Mouse (Mus musculus) kidney, embryonic 16.5 days (tissue): Measurements from ENCODE around the gene Onecut3. TPM values are rescaled to one million over a fixed set of nuclear protein-coding genes. Genes with fewer than 3 reads are reported as not detected.

Experiments used
- ATAC-seq: fragments of 200-750 bp; cut with Nextera tagmentation; 2 replicates; pipeline ENCODE4 v1.8.0; 2017; ENCODE audit warnings: moderate TSS enrichment; ENCODE audit not compliant: low FRiP score, low TSS enrichment
- H3K27ac ChIP-seq: fragments of 300-500 bp; sonication (generic); 2 replicates; pipeline ENCODE4 v1.5.1; 2014; ENCODE audit warnings: low read length
- H3K27me3 ChIP-seq: fragments of 300-500 bp; sonication (generic); 2 replicates; pipeline ENCODE4 v1.6.1; 2014; ENCODE audit warnings: low read length, control low read depth, mixed read lengths; ENCODE audit not compliant: insufficient read depth
- H3K36me3 ChIP-seq: fragments of 300-500 bp; sonication (generic); 2 replicates; pipeline ENCODE4 v1.6.1; 2014; ENCODE audit warnings: low read length, control low read depth, mixed read lengths; ENCODE audit not compliant: insufficient read depth
- H3K4me1 ChIP-seq: fragments of 300-500 bp; sonication (generic); 2 replicates; pipeline ENCODE4 v1.6.1; 2014; ENCODE audit warnings: low read length, control low read depth, mixed read lengths; ENCODE audit not compliant: insufficient read depth
- H3K4me2 ChIP-seq: fragments of 300-500 bp; sonication (generic); replicated peaks from 2 replicates; pipeline ENCODE4 v1.6.1; 2014; ENCODE audit warnings: low read depth, low read length
- H3K4me3 ChIP-seq: fragments of 300-500 bp; sonication (generic); 2 replicates; pipeline ENCODE4 v1.5.1; 2014; ENCODE audit warnings: mild to moderate bottlenecking, low read length
- H3K9ac ChIP-seq: fragments of 300-500 bp; sonication (generic); replicated peaks from 2 replicates; pipeline ENCODE4 v1.6.1; 2014; ENCODE audit warnings: low read length
- H3K9me3 ChIP-seq: fragments of 300-500 bp; sonication (generic); 2 replicates; pipeline ENCODE4 v1.6.1; 2016; ENCODE audit warnings: low read length, control low read depth
- WGBS: fragments of 180-500 bp; shearing (Covaris S2); extraction: QIAGEN DNeasy Blood & Tissue Kit; methylation state at CpG from one replicate; pipeline ENCODE4 v1.1.7; 2014; 5-methylcytosine and 5-hydroxymethylcytosine counted together
- polyA plus RNA-seq: library from polyadenylated mRNA; unstranded; fragments of >200 nt; fragmentation: Nextera tagmentation; extraction: Ambion mirVana; gene quantifications from 2 replicates; pipeline ENCODE4 v1.2.1, GENCODE M21; 2015

Gene Onecut3
- polyA plus RNA-seq, 1 experiment from 2014 or later, result not detected

GRCm38 (mm10) chr10:80539493-80539892 is 44.9 kb downstream of the Onecut3 start:
- H3K27ac ChIP-seq, result no peak overlapping the region

DNA sequence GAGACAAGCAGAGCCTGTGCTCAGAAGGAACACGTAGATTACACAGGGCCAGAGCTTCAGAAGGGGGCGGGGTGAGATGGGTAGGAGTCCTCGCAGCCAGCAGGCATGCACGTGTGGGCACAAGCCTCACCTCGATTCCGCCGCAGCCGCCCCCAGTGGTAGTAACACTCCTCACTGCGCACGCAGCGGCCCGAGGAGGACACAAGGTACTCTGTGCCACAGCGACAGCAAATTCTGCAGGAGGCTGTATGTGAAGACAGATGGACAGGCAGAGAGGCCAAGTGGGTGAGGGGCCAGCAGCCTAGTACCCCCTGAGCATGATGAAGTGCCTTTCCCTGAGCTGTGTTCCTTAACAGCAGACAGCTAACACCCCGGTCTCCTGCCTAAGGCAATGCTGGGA is 49.2 kb downstream of the Onecut3 start:
- Histone ChIP-seq H3K4me2 (no peak overlapping the region), H3K36me3 (peaks cover 75% of the 10 kb centered on the region), H3K27ac (no peak overlapping the region), H3K4me3 (no peak overlapping the region), H3K9me3 (no peaks in the 10 kb centered on the region), H3K4me1 (peaks cover 10% of the 10 kb centered on the region; the same call in 1 of the 2 replicates), H3K27me3 (no peaks in the 10 kb centered on the region), H3K9ac (no peak overlapping the region)
- no peak for ATAC-seq
- WGBS, result 92% methylated on average over 14 of the region's 14 CpGs

More at GRCm38 (mm10) chr10:80539493-80539892, 44.9 kb downstream of the Onecut3 start:
- H3K4me1 ChIP-seq, result peaks cover 10% of the 10 kb centered on the region; the same call in 1 of the 2 replicates
- no peak for ATAC-seq
- H3K9me3 ChIP-seq, result no peaks in the 10 kb centered on the region
- peaks cover 16% of the 10 kb centered on the region; the same call in 1 of the 2 replicates for H3K27me3 ChIP-seq
- WGBS, result 48% methylated on average over 5 of the region's 5 CpGs
- 0 out of 2 replicates have a peak overlapping the region, but pooled peaks have one; percentile 58 for H3K4me2 ChIP-seq
- no peak overlapping the region for H3K9ac ChIP-seq
- 0 out of 2 replicates have a peak overlapping the region, but pooled peaks have one; percentile 42 for H3K4me3 ChIP-seq
- H3K36me3 ChIP-seq, result peaks cover 33% of the 10 kb centered on the region

- H3K4me1 ChIP-seq, result 0 out of 2 replicates have a peak, but pooled peaks cover 2% of the 10 kb centered on the region
- no peak overlapping the region for H3K4me2 ChIP-seq
- H3K9me3 ChIP-seq, result no peaks in the 10 kb centered on the region
- 92% methylated on average over 8 of the region's 8 CpGs for WGBS
- no peak overlapping the region for H3K9ac ChIP-seq
- H3K36me3 ChIP-seq, result peaks cover 84% of the 10 kb centered on the region
- no peak overlapping the region for H3K27ac ChIP-seq
- no peak for ATAC-seq
- no peaks in the 10 kb centered on the region for H3K27me3 ChIP-seq
- no peak overlapping the region for H3K4me3 ChIP-seq
Observed at GRCm38 (mm10) chr10:80545590-80545989, 51.0 kb downstream of the Onecut3 start.

DNA sequence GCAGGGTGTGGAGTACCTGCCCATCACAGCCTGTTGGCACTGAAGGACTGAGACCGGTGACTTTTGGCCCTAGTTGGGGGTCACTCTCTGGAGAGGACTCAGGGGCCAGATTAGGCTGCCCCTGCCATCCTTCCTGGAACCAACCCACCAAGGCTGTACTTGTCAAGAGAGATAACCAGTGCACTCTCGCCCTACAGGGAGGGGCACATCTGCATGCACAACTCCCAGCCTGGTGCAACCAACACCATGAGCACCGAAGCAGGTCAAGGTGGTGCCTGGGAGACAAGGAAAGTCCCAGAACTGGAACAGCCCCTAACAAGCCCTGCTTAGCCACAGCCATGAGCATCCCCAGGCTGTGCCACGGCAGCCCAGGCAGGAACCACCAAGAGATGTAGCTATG is 52.3 kb downstream of the Onecut3 start:
- no peak overlapping the region for H3K4me2 ChIP-seq
- no peak overlapping the region for H3K27ac ChIP-seq
- H3K4me3 ChIP-seq, result no peak overlapping the region
- H3K9ac ChIP-seq, result no peak overlapping the region
- H3K9me3 ChIP-seq, result no peaks in the 10 kb centered on the region
- peaks cover 75% of the 10 kb centered on the region for H3K36me3 ChIP-seq
- 0 out of 2 replicates have a peak, but pooled peaks cover 2% of the 10 kb centered on the region for H3K4me1 ChIP-seq
- no peaks in the 10 kb centered on the region for H3K27me3 ChIP-seq
- ATAC-seq, result no peak
- WGBS, result 97% methylated on average over 4 of the region's 4 CpGs

DNA sequence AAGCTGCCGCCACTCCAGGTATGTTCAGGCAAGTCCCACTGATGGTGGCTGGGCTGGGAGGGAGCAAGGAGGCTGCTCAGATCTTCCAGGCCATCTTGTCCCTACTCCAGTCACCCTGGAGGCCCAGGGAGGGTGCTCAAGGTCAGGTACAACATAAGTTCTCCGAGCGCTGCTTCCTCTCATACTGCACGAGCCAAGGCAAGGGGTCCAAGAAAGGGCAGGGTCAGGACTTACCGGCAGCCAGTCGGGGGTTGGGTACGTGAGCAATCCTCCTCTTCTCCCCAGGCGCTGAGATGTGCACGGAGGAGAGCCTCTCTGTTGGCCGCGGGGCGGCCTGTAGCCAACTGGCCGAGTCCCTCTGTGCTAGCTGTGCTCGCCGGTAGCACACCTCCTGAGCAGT is 52.9 kb downstream of the Onecut3 start:
- Histone ChIP-seq H3K27me3 (no peaks in the 10 kb centered on the region), H3K27ac (no peak overlapping the region), H3K4me2 (no peak overlapping the region), H3K4me3 (no peak overlapping the region), H3K4me1 (0 out of 2 replicates have a peak, but pooled peaks cover 2% of the 10 kb centered on the region), H3K36me3 (peaks cover 70% of the 10 kb centered on the region), H3K9me3 (no peaks in the 10 kb centered on the region), H3K9ac (no peak overlapping the region)
- no peak for ATAC-seq
- WGBS, result 88% methylated on average over 14 of the region's 15 CpGs

GRCm38 (mm10) chr10:80548428-80549006 is 53.9 kb downstream of the Onecut3 start:
- no peak overlapping the region for H3K9ac ChIP-seq
- no peak overlapping the region for H3K27ac ChIP-seq
- ATAC-seq, result peak; percentile 80
- H3K27me3 ChIP-seq, result no peaks in the 10 kb centered on the region
- H3K4me1 ChIP-seq, result 0 out of 2 replicates have a peak, but pooled peaks cover 2% of the 10 kb centered on the region
- peaks cover 60% of the 10 kb centered on the region for H3K36me3 ChIP-seq
- 72% methylated on average over 10 of the region's 10 CpGs for WGBS
- H3K4me2 ChIP-seq, result no peak overlapping the region
- H3K4me3 ChIP-seq, result no peak overlapping the region
- H3K9me3 ChIP-seq, result no peaks in the 10 kb centered on the region

GRCm38 (mm10) chr10:80549279-80549678 is 54.6 kb downstream of the Onecut3 start:
- 0 out of 2 replicates have a peak, but pooled peaks cover 2% of the 10 kb centered on the region for H3K4me1 ChIP-seq
- H3K27ac ChIP-seq, result no peak overlapping the region
- H3K4me2 ChIP-seq, result no peak overlapping the region
- no peaks in the 10 kb centered on the region for H3K27me3 ChIP-seq
- peaks cover 53% of the 10 kb centered on the region for H3K36me3 ChIP-seq
- WGBS, result 69% methylated on average over 21 of the region's 21 CpGs
- H3K9ac ChIP-seq, result no peak overlapping the region
- H3K9me3 ChIP-seq, result no peaks in the 10 kb centered on the region
- no peak for ATAC-seq
- H3K4me3 ChIP-seq, result no peak overlapping the region

DNA sequence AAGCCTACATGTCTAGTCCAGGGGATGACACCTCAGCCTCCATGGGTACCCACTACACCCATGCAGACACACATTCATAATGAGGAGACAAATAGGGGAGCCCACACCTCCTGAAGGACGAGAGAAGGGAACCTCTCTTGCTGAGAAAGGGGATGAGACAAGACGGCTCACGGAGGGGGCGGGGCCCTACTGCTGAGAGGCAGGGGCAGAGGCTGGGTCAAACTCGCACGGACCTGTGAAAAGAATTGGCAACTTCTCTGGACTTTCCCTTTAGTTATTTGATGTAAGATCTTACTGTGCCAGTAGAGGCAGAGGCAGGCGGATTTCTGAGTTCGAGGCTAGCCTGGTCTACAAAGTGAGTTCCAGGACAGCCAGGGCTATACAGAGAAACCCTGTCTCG is 57.7 kb downstream of the Onecut3 start:
- Histone ChIP-seq H3K4me3 (no peak overlapping the region), H3K36me3 (peaks cover 24% of the 10 kb centered on the region), H3K4me2 (no peak overlapping the region), H3K27me3 (no peaks in the 10 kb centered on the region), H3K4me1 (peaks cover 4% of the 10 kb centered on the region; the same call in 1 of the 2 replicates), H3K27ac (no peak overlapping the region), H3K9me3 (no peaks in the 10 kb centered on the region), H3K9ac (no peak overlapping the region)
- WGBS, result 59% methylated on average over 9 of the region's 9 CpGs
- no peak for ATAC-seq

GRCm38 (mm10) chr10:80553575-80553974 is 58.9 kb downstream of the Onecut3 start:
- no peak overlapping the region for H3K9ac ChIP-seq
- H3K4me3 ChIP-seq, result no peak overlapping the region
- H3K4me1 ChIP-seq, result peaks cover 12% of the 10 kb centered on the region
- H3K36me3 ChIP-seq, result peaks cover 11% of the 10 kb centered on the region; the same call in 1 of the 2 replicates
- no peak for ATAC-seq
- H3K4me2 ChIP-seq, result no peak overlapping the region
- no peaks in the 10 kb centered on the region for H3K27me3 ChIP-seq
- no peak overlapping the region for H3K27ac ChIP-seq
- 89% methylated on average over 8 of the region's 8 CpGs for WGBS
- H3K9me3 ChIP-seq, result no peaks in the 10 kb centered on the region

GRCm38 (mm10) chr10:80553997-80554396 is 59.4 kb downstream of the Onecut3 start:
- H3K4me1 ChIP-seq, result peaks cover 10% of the 10 kb centered on the region
- peaks cover 7% of the 10 kb centered on the region; the same call in 1 of the 2 replicates for H3K36me3 ChIP-seq
- no peak overlapping the region for H3K4me2 ChIP-seq
- WGBS, result 80% methylated on average over 6 of the region's 6 CpGs
- no peak overlapping the region for H3K9ac ChIP-seq
- no peak for ATAC-seq
- H3K4me3 ChIP-seq, result no peak overlapping the region
- no peak overlapping the region for H3K27ac ChIP-seq
- no peaks in the 10 kb centered on the region for H3K9me3 ChIP-seq
- no peaks in the 10 kb centered on the region for H3K27me3 ChIP-seq
